Mouse (Mus musculus): Measurements from ENCODE around the gene Fam213b. TPM values are rescaled to one million over a fixed set of nuclear protein-coding genes. Genes with fewer than 3 reads are reported as not detected.

Fam213b gene
- total and polyA plus RNA-seq, 3 experiments = not detected

- Histone ChIP-seq H3K4me1 (ENCODE audit: insufficient read depth, low read depth, low read length) (peaks cover 64% of the 10 kb centered on the region), H3K4me3 (ENCODE audit: low read depth, low read length) (no peak overlapping the region; the same call in 1 of the 2 replicates), H3K9me3 (replicated peaks) (no peaks in the 10 kb centered on the region), H3K36me3 (replicated peaks) (peaks cover 57% of the 10 kb centered on the region), H3K27me3 (ENCODE audit: insufficient read depth, low read length) (no peaks in the 10 kb centered on the region)
- ATAC-seq (ENCODE audit: extremely low read depth, insufficient number of reproducible peaks, low FRiP score, poor library complexity, severe bottlenecking) = no peak
- DNase-seq (ENCODE audit: low spot score) = no peak
- TF ChIP-seq GATA2 (IDR thresholded peaks at IDR 0.05; ENCODE audit: borderline replicate concordance, low read depth, low read length) (no peak), CTCF (IDR thresholded peaks at IDR 0.05; ENCODE audit: low read depth, low read length) (peak; percentile 88)
These were observed 26.5 kb upstream of the Fam213b start for GRCm38 (mm10) chr4:154925413-154925812.

- Histone ChIP-seq H3K4me3 (ENCODE audit: low read depth, low read length) (no peak overlapping the region), H3K9me3 (replicated peaks) (no peaks in the 10 kb centered on the region), H3K36me3 (replicated peaks) (peaks cover 64% of the 10 kb centered on the region), H3K27me3 (ENCODE audit: insufficient read depth, low read length) (no peaks in the 10 kb centered on the region), H3K4me1 (ENCODE audit: insufficient read depth, low read depth, low read length) (peaks cover 41% of the 10 kb centered on the region)
- TF ChIP-seq GATA2 (IDR thresholded peaks at IDR 0.05; ENCODE audit: borderline replicate concordance, low read depth, low read length) (no peak), TAL1 (conservative IDR thresholded peaks at IDR 0.05; ENCODE audit: low read depth, low read length) (no peak), GATA1 (IDR thresholded peaks at IDR 0.05; ENCODE audit: borderline replicate concordance, low read length) (no peak), CTCF (IDR thresholded peaks at IDR 0.05; ENCODE audit: low read depth, low read length) (no peak), POLR2AphosphoS5 (IDR thresholded peaks at IDR 0.05; ENCODE audit: insufficient replicate concordance, low read depth, low read length) (no peak)
- ATAC-seq (ENCODE audit: extremely low read depth, insufficient number of reproducible peaks, low FRiP score, poor library complexity, severe bottlenecking) = no peak
- DNase-seq (ENCODE audit: low spot score) = no peak
These were observed 24.0 kb upstream of the Fam213b start for GRCm38 (mm10) chr4:154922931-154923330.

- H3K9me3 ChIP-seq (replicated peaks) = 0 out of 2 replicates have a peak, but pooled peaks cover 2% of the 10 kb centered on the region
- H3K36me3 ChIP-seq (replicated peaks) = peaks cover 70% of the 10 kb centered on the region
- TF ChIP-seq POLR2AphosphoS5 (IDR thresholded peaks at IDR 0.05; ENCODE audit: insufficient replicate concordance, low read depth, low read length) = no peak
- TF ChIP-seq CTCF (IDR thresholded peaks at IDR 0.05; ENCODE audit: low read depth, low read length) = no peak
- no peak for TF ChIP-seq GATA1 (IDR thresholded peaks at IDR 0.05; ENCODE audit: borderline replicate concordance, low read length)
- no peak for TF ChIP-seq GATA2 (IDR thresholded peaks at IDR 0.05; ENCODE audit: borderline replicate concordance, low read depth, low read length)
- no peak for TF ChIP-seq TAL1 (conservative IDR thresholded peaks at IDR 0.05; ENCODE audit: low read depth, low read length)
- H3K27me3 ChIP-seq (ENCODE audit: insufficient read depth, low read length) = no peaks in the 10 kb centered on the region
- peaks cover 36% of the 10 kb centered on the region for H3K4me1 ChIP-seq (ENCODE audit: insufficient read depth, low read depth, low read length)
- H3K4me3 ChIP-seq (ENCODE audit: low read depth, low read length) = no peak overlapping the region
- no peak for DNase-seq (ENCODE audit: low spot score)
- ATAC-seq (ENCODE audit: extremely low read depth, insufficient number of reproducible peaks, low FRiP score, poor library complexity, severe bottlenecking) = no peak
These were observed 23.4 kb upstream of the Fam213b start for GRCm38 (mm10) chr4:154922291-154922690.

- no peak; the same call in 1 of the 2 replicates for ATAC-seq (ENCODE audit: extremely low read depth, insufficient number of reproducible peaks, low FRiP score, poor library complexity, severe bottlenecking)
- peaks cover 32% of the 10 kb centered on the region for H3K36me3 ChIP-seq (replicated peaks)
- no peaks in the 10 kb centered on the region for H3K27me3 ChIP-seq (ENCODE audit: insufficient read depth, low read length)
- TF ChIP-seq TAL1 (conservative IDR thresholded peaks at IDR 0.05; ENCODE audit: low read depth, low read length) = no peak
- no peak for TF ChIP-seq POLR2AphosphoS5 (IDR thresholded peaks at IDR 0.05; ENCODE audit: insufficient replicate concordance, low read depth, low read length)
- no peak for TF ChIP-seq GATA1 (IDR thresholded peaks at IDR 0.05; ENCODE audit: borderline replicate concordance, low read length)
- TF ChIP-seq GATA2 (IDR thresholded peaks at IDR 0.05; ENCODE audit: borderline replicate concordance, low read depth, low read length) = no peak
- no peak for TF ChIP-seq CTCF (IDR thresholded peaks at IDR 0.05; ENCODE audit: low read depth, low read length)
- 0 out of 2 replicates have a peak, but pooled peaks cover 3% of the 10 kb centered on the region for H3K9me3 ChIP-seq (replicated peaks)
- peaks cover 18% of the 10 kb centered on the region for H3K4me1 ChIP-seq (ENCODE audit: insufficient read depth, low read depth, low read length)
- no peak overlapping the region for H3K4me3 ChIP-seq (ENCODE audit: low read depth, low read length)
- no peak for DNase-seq (ENCODE audit: low spot score)
These were observed 17.7 kb upstream of the Fam213b start for GRCm38 (mm10) chr4:154916662-154917061.

- Histone ChIP-seq H3K4me3 (ENCODE audit: low read depth, low read length) (no peak overlapping the region), H3K9me3 (replicated peaks) (0 out of 2 replicates have a peak, but pooled peaks cover 3% of the 10 kb centered on the region), H3K36me3 (replicated peaks) (peaks cover 29% of the 10 kb centered on the region), H3K27me3 (ENCODE audit: insufficient read depth, low read length) (no peaks in the 10 kb centered on the region), H3K4me1 (ENCODE audit: insufficient read depth, low read depth, low read length) (peaks cover 31% of the 10 kb centered on the region)
- no peak for DNase-seq (ENCODE audit: low spot score)
- ATAC-seq (ENCODE audit: extremely low read depth, insufficient number of reproducible peaks, low FRiP score, poor library complexity, severe bottlenecking) = no peak
- TF ChIP-seq TAL1 (conservative IDR thresholded peaks at IDR 0.05; ENCODE audit: low read depth, low read length) (no peak), GATA1 (IDR thresholded peaks at IDR 0.05; ENCODE audit: borderline replicate concordance, low read length) (no peak), GATA2 (IDR thresholded peaks at IDR 0.05; ENCODE audit: borderline replicate concordance, low read depth, low read length) (no peak), CTCF (IDR thresholded peaks at IDR 0.05; ENCODE audit: low read depth, low read length) (no peak), POLR2AphosphoS5 (IDR thresholded peaks at IDR 0.05; ENCODE audit: insufficient replicate concordance, low read depth, low read length) (no peak)
These were observed 16.4 kb upstream of the Fam213b start for GRCm38 (mm10) chr4:154915286-154915685.

- peaks cover 29% of the 10 kb centered on the region for H3K36me3 ChIP-seq (replicated peaks)
- TF ChIP-seq CTCF (IDR thresholded peaks at IDR 0.05; ENCODE audit: low read depth, low read length) (no peak), TAL1 (conservative IDR thresholded peaks at IDR 0.05; ENCODE audit: low read depth, low read length) (no peak), POLR2AphosphoS5 (IDR thresholded peaks at IDR 0.05; ENCODE audit: insufficient replicate concordance, low read depth, low read length) (no peak), GATA1 (IDR thresholded peaks at IDR 0.05; ENCODE audit: borderline replicate concordance, low read length) (no peak), GATA2 (IDR thresholded peaks at IDR 0.05; ENCODE audit: borderline replicate concordance, low read depth, low read length) (no peak)
- no peak for DNase-seq (ENCODE audit: low spot score)
- ATAC-seq (ENCODE audit: extremely low read depth, insufficient number of reproducible peaks, low FRiP score, poor library complexity, severe bottlenecking) = no peak
- H3K4me3 ChIP-seq (ENCODE audit: low read depth, low read length) = no peak overlapping the region
- peaks cover 33% of the 10 kb centered on the region for H3K4me1 ChIP-seq (ENCODE audit: insufficient read depth, low read depth, low read length)
- 0 out of 2 replicates have a peak, but pooled peaks cover 3% of the 10 kb centered on the region for H3K9me3 ChIP-seq (replicated peaks)
- H3K27me3 ChIP-seq (ENCODE audit: insufficient read depth, low read length) = no peaks in the 10 kb centered on the region
These were observed 15.8 kb upstream of the Fam213b start for GRCm38 (mm10) chr4:154914707-154915106.

All from G1E (cell line).